Mouse (Mus musculus) CD4-positive helper T cell, adult 2 months (primary cell): ENCODE measurements at regions not wholly inside any gene's neighbourhood (a gene's known extent, or its start where the extent isn't known, plus 50 kb on each side); places are given as distances from the start of the nearest gene placed in this dataset.

Experiments
- DNase-seq: peaks from one replicate; pipeline ENCODE4 v3.0.0-alpha.2; 2012; ENCODE audit warnings: low read depth, missing footprints, low spot score

- DNase-seq = no peak
Observed at GRCm38 (mm10) chr13:83730713-83731480, 227.1 kb downstream of the Mef2c start.

DNA sequence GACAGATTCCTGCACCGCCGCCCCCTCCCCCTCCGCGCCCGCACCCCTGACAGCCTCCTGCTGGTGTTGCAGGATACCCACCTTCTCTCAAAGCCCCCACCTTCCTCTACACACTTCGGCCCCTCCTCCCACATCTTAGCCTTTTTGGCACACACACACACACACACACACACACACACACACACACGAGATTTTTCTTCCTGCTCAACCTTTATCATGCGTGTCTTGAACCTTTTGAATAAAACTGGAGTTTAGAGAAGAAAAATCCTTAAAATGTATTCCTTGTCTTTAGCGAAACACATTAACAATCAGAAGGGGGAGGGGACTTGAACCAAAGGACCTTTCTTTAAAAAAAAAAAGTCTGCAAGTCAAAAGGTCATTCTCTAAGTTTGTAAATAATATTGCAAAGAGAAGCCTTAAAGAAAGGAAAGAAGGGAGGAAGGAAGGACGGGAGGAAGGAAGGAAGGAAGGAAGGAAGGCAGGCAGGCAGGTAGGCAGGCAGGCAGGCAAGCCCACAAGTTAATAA lies 227.7 kb downstream of the Mef2c start:
- DNase-seq = no peak

- no peak for DNase-seq
Observed at GRCm38 (mm10) chr13:83732283-83733121, 228.7 kb downstream of the Mef2c start.

DNA sequence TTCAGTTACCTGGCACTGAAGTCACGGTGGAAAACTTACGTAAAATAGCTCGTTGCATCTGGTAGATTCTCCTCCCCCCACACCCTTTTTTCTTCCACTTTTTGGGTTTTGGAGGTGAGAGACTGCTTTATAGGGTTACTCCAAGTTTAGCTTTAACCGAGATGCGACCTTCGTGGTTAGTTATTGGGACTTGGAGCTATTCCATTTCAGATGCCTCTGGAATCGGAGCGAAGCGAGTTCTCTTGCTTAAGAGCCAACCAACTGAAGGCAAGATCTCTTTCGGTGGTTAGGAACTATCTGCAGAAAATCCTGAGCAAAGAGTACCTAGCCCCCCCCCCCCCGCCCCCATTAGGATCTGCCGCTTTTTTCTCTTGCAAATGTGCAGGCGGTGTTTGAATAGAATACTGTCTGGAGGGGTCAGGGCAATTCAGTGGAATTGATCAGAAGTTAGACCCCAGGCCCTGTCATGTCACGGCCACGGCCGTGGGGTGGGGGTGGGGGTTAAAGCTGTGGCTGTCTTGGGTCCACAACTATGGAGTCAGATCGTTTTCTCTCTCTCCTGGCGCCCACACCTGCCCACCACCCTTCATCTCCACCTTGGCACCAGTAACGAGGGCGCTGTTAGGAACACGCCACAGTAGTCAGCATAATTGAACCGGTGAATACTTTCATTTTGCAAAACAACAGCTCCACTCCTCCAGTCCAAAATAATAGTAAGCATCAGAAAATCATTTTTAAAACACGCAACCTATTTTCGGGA lies 229.6 kb downstream of the Mef2c start:
- DNase-seq = no peak

DNA sequence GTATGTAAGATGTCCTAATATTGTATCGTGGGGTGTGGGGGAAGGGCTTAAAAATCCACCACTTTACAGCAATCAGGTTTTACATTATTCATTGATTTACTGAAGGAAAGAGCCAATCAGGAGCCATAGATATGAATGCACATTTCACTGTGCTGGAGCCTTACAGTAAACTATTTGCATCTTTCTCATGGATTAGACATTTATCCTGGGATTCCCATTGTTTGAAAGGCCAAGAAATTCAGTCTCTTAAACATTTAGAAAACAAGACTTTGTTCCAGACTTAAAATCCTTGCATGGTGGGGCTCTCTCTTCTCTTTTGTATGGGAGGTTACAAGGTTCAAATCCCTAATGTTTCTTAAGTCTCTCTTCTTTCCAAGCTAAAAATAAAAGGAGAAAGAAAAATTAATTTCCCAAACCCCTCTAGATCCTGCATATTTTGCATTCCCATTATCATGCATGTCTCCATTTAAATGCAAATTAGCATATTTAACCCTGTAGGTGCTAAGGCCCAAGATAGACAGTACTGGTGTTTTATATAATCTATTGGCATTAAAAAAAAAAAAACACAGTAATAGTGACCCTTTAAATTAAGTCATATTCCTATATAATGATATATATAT lies 230.3 kb downstream of the Mef2c start:
- DNase-seq = no peak

DNA sequence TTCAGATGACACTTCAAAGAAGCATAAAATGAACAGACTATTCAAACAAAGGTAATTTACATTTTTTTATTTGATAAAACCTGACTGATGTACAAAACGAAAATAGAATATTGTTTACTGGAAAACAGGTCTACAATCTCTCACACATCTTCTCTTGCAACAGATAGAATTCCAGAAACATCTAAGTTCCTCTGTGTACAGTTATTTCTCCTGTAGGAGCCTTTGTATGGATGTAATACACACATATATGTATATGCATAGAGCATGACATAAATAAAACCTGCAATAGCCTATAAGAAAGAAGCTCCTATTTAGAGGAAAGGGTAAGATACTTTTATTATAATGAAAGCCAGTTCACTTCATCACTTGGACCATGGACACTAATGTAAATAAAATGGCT lies 230.8 kb downstream of the Mef2c start:
- no peak for DNase-seq

GRCm38 (mm10) chr13:83735101-83735500 lies 231.3 kb downstream of the Mef2c start:
- DNase-seq = no peak

GRCm38 (mm10) chr13:83735631-83736475 lies 232.0 kb downstream of the Mef2c start:
- DNase-seq = no peak

DNA sequence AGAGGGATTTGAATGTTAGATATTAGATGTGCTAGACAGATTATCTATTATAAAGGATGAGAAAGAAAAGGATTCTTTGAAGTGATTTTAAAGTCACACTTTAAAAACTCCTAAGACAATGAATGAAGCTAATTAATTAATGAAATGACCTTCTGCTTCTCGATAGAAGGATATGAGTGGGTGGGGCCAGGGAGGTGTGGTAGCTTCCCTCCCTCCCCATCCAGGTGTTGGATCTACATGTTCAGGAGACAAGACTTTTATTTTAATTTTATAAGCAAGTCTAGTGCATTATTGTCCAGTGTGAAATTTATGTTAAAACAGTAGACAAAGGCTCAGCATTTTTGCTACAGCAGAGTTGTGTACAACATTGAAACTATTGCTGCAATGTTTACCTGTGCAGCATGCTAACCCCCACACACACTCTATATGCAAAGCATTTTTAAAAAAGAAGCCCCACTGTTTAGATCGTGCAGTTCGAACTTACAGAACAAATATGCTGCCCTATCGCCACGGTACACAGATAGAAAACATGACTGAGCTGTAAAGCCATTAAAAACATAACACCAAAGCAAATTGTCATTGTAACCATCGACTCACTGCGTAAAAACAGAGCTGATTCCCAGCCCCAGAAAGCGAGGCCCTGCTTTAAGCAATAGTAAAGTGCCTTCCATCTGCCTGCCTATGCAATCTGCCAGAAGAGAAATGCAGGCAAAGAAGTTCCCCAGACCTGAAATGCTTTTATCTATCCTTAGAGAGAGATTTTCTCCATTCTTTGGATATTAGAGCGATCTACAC lies 233.4 kb downstream of the Mef2c start:
- no peak for DNase-seq

- no peak for DNase-seq
Observed at GRCm38 (mm10) chr13:83737826-83738527, 234.1 kb downstream of the Mef2c start.

- no peak for DNase-seq
Observed at GRCm38 (mm10) chr13:83738528-83738981, 234.7 kb downstream of the Mef2c start.

GRCm38 (mm10) chr13:83739131-83739530 lies 235.3 kb downstream of the Mef2c start:
- no peak for DNase-seq

DNA sequence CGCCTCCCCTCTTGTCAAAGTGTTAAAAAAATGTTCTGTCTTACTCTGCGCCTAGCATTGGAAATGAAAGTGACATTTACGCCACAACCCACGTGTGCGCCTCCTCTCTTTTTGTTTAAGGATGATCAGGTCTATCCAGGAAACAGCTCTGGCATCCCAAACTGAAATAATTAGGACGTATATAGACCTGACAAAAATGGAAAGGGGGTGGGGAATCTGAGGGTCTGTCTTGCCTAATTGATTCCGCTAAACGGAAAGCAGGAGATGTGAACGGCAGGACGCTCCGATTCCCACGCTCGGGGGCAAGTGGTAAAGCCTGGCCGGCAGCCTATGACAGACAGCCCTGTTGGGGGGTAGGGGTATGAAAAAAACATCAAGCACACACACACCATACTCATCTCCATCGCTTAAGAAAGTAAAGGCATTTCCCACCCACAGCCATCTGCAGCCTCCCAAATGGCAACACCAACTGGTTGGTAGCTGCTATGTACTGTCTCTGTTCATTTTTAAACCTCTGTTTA lies 235.8 kb downstream of the Mef2c start:
- DNase-seq = no peak

DNA sequence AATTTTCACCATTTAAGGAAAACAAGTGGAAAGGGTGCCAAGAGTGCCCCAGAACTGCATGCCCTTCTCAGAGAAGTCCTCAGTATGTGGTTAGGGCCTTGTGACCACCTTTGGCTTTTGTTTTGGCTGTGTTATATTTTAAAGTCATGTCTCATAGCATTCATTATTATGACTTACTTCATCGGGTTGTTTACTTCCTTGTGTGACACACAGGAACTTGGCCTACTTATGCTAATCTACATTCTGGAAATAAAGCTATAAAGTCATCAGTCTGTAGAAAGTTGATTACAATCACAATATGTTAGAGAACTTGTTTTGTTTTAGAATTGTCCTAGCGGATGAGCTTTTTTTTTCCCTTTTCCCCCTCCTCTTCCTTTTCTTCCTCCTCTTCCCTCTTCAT lies 236.3 kb downstream of the Mef2c start:
- DNase-seq = no peak

DNA sequence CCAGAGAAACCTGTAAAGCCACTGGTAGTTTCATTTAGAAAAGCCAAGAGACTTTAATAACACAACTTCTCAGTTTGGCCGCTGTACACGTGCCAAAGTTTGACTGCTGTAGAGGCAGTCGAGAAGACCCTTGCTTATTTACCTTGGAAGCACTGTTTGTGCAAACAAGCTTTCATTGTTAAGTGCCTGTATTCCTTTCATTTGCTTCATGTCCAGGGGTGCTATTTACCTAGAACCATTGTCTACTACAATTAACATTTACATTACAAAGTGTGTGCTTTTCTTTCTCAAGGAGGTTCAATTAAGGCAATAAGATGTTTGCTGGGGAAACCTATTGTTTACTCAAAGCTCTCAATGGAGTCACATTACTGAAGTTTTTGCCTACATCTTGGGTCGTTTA lies 236.9 kb downstream of the Mef2c start:
- DNase-seq = no peak

DNA sequence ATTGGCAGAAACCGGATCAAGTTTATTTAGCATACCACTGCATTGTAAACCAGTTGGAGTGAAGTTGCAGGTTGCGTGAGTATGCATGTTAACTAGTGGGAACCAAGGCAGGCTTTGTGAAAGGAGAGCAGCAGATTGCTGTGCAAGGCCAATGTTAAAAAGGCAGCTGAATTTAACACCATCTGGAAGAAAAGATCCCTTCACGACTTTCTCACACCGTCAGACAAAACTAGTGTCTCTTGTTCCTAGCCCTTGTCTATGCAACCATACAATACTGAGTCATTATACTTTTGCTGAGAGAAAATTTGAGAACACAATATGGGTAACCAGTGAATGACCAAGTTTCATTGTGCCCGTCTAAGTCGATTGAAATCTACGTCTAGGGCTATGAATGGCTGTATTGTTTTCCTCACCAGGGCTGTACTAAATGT lies 237.8 kb downstream of the Mef2c start:
- no peak for DNase-seq

DNA sequence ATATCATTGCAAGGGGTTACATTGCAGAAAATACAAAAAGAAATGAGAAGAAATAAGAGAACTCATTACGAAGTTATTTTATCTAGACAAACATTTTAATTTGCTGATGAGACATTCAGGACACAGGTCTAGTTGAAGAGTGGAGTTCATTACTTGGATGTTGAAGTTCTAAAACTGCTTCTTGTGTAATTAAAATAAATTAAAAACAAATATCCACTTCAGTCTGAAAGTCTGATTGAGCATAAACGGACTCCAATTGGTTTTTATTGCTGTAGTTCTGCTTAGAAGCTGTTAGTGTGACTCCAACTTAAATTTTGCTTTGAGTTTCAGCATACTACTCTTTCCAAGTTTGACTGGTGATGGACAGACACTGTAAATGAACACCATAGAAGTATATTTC lies 238.3 kb downstream of the Mef2c start:
- DNase-seq = no peak

DNA sequence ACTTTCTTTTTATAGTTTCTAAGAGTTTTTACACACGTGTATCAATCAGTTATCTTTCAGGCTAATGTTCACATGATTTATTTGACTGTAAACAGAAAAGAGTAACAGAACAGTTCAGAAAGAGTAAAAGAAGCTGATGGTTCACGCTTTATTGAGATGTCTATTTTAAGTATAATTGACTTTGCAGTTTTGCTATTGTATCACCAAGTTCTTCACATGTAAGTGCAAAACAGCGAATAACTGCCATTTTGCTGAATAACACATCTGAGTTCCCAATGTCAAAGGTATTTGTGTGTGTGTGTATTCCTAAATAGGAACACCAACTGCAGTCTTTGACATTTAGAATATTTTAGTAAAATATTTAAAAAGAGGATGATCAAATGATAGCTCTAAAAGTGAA lies 238.7 kb downstream of the Mef2c start:
- DNase-seq = no peak

DNA sequence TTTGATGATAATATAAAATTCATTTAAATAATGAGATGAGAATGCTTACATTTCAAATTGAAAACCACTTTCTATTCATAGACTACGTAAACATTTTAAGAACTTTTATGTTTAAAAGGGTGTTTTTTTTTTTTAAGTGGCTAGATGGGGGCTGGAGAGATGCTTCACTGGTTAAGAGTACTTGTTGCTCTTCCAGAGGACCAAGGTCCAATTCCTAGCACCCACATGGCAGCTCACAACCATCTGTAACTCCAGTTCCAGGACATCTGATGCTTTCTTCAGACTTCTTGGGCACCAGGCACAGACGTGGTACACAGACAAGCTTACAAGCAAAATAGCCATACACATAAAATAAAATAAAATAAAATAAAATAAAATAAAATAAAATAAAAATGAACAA lies 239.5 kb downstream of the Mef2c start:
- no peak for DNase-seq
